Mouse (Mus musculus) stomach, postnatal 0 days (tissue): ENCODE results near the gene Arid5b. TPM values are rescaled to one million over a fixed set of nuclear protein-coding genes. Genes with fewer than 3 reads are reported as not detected.
A peak's percentile ranks its signal among the peaks of the same experiment; 100 is the strongest.
"Not testable (repeated sequence)": the region's sequence is repeated elsewhere in the genome, so short reads cannot be mapped to it uniquely, and the experiment has no call there.

Experiments
- ATAC-seq: fragments of 200-750 bp; cut with Nextera tagmentation; 2 replicates; pipeline ENCODE4 v1.8.0; 2017; ENCODE audit not compliant: low FRiP score, low TSS enrichment
- DNase-seq: peaks from one replicate; pipeline ENCODE4 v3.0.0-alpha.2; 2016; ENCODE audit warnings: low spot score
- H3K27ac ChIP-seq: fragments of 300-500 bp; sonication (generic); replicated peaks from 2 replicates; pipeline ENCODE4 v1.5.1; 2014; ENCODE audit warnings: mild to moderate bottlenecking, control low read depth
- H3K27me3 ChIP-seq: fragments of 300-500 bp; sonication (generic); 2 replicates; pipeline ENCODE4 v1.6.1; 2014; ENCODE audit warnings: low read length; ENCODE audit not compliant: control insufficient read depth, insufficient read depth
- H3K36me3 ChIP-seq: fragments of 300-500 bp; sonication (generic); 2 replicates; pipeline ENCODE4 v1.6.1; 2014; ENCODE audit warnings: low read length, mixed read lengths; ENCODE audit not compliant: control insufficient read depth, insufficient read depth
- H3K4me1 ChIP-seq: fragments of 300-500 bp; sonication (generic); replicated peaks from 2 replicates; pipeline ENCODE4 v1.6.1; 2014; ENCODE audit warnings: antibody characterized with exemption; ENCODE audit not compliant: control insufficient read depth, insufficient read depth
- H3K4me2 ChIP-seq: fragments of 300-500 bp; sonication (generic); replicated peaks from 2 replicates; pipeline ENCODE4 v1.6.1; 2014; ENCODE audit warnings: low read depth, mild to moderate bottlenecking, control low read depth, moderate library complexity
- H3K4me3 ChIP-seq: fragments of 300-500 bp; sonication (generic); 2 replicates; pipeline ENCODE4 v1.5.1; 2014; ENCODE audit warnings: low read depth, low read length, control low read depth
- H3K9ac ChIP-seq: fragments of 300-500 bp; sonication (generic); 2 replicates; pipeline ENCODE4 v1.6.1; 2014; ENCODE audit warnings: mild to moderate bottlenecking, low read length, control low read depth, mixed read lengths
- H3K9me3 ChIP-seq: fragments of 300-500 bp; sonication (generic); 2 replicates; pipeline ENCODE4 v1.6.1; 2016; ENCODE audit warnings: low read length; ENCODE audit not compliant: control insufficient read depth
- CTCF ChIP-seq: IDR thresholded peaks from 2 replicates; pipeline ENCODE4 v1.5.1; 2016; ENCODE audit warnings: antibody characterized with exemption, low read depth, mild to moderate bottlenecking, moderate library complexity
- EP300 ChIP-seq: optimal IDR thresholded peaks from 2 replicates; pipeline ENCODE3; 2016; ENCODE audit warnings: antibody characterized with exemption
- WGBS: fragments of 180-500 bp; shearing (Covaris S2); extraction: QIAGEN DNeasy Blood & Tissue Kit; methylation state at CpG from one replicate; pipeline ENCODE4 v1.1.7; 2014; 5-methylcytosine and 5-hydroxymethylcytosine counted together
- polyA plus RNA-seq: library from polyadenylated mRNA; unstranded; fragments of >200 nt; fragmentation: Nextera tagmentation; extraction: Ambion mirVana; gene quantifications from 2 replicates; pipeline ENCODE4 v1.2.1, GENCODE M21; 2015

The Arid5b gene
- polyA plus RNA-seq, 1 experiment from 2014 or later, result 18.3 TPM

DNA sequence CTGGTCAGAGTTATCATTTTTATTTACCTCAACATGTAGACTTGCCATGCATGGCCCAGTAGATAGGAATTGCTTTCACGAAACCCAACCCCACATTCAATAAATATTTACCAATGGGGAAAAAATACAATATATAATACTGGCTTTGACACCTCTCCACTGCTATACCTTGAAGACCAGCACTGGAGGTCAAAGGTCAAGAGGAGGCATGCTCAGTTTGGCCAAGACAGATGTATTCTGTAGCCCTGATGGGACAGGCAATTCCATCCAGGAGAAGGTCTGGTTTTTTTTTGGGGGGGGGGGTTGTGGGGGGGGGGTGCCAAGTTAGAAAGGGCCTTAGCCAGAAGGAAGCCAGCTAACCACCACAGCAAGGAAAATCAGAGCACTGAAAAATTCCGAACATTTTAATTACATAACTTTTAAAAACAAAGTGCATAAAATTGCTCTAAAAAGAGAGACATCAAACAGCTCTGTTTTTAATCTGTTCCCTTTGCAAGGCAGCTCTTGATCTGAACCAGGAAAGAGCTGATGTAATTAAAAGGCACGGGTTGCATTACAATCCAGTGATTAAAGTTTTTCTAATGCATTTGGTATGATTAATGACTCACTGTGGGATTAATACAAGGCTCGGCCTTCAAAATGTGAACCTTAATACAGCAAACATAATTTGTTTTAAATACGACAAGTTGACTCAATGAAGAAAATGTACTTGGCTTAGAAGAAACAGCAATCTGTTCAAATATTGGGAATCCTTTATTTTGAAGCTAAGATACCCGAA, 175.3 kb downstream of the Arid5b start:
- H3K4me1 ChIP-seq, result peaks cover 9% of the 10 kb centered on the region
- WGBS, result 21% methylated on average over 6 of the region's 6 CpGs
- peaks cover 5% of the 10 kb centered on the region for H3K36me3 ChIP-seq
- no peaks in the 10 kb centered on the region for H3K27me3 ChIP-seq
- H3K9me3 ChIP-seq, result no peaks in the 10 kb centered on the region
- no peak overlapping the region for H3K4me2 ChIP-seq
- ATAC-seq, result peak; percentile 68
- H3K9ac ChIP-seq, result no peak overlapping the region
- H3K27ac ChIP-seq, result peak overlapping the region; percentile 89
- no peak for TF ChIP-seq CTCF
- TF ChIP-seq EP300, result no peak
- no peak overlapping the region for H3K4me3 ChIP-seq
- no peak for DNase-seq

GRCm38 (mm10) chr10:68102566-68102965, 176.0 kb downstream of the Arid5b start:
- H3K4me2 ChIP-seq, result no peak overlapping the region
- WGBS, result 86% methylated on average over 6 of the region's 6 CpGs
- H3K27me3 ChIP-seq, result no peaks in the 10 kb centered on the region
- no peaks in the 10 kb centered on the region for H3K9me3 ChIP-seq
- H3K27ac ChIP-seq, result no peak overlapping the region; the same call in 1 of the 2 replicates
- H3K36me3 ChIP-seq, result peaks cover 10% of the 10 kb centered on the region
- peaks cover 9% of the 10 kb centered on the region for H3K4me1 ChIP-seq
- no peak overlapping the region for H3K9ac ChIP-seq
- ATAC-seq (no peak), DNase-seq (no peak)
- no peak for TF ChIP-seq EP300
- TF ChIP-seq CTCF, result no peak
- H3K4me3 ChIP-seq, result no peak overlapping the region

- ATAC-seq (no peak), DNase-seq (no peak)
- Histone ChIP-seq H3K9ac (no peak overlapping the region), H3K4me1 (peaks cover 9% of the 10 kb centered on the region), H3K4me2 (no peak overlapping the region), H3K36me3 (peaks cover 23% of the 10 kb centered on the region), H3K4me3 (no peak overlapping the region), H3K9me3 (no peaks in the 10 kb centered on the region), H3K27ac (no peak overlapping the region), H3K27me3 (no peaks in the 10 kb centered on the region)
- WGBS, result 53% methylated on average over 4 of the region's 4 CpGs
- TF ChIP-seq CTCF (no peak), EP300 (no peak)
Measured at GRCm38 (mm10) chr10:68101251-68101650, 177.3 kb downstream of the Arid5b start.

- Histone ChIP-seq H3K9me3 (no peaks in the 10 kb centered on the region), H3K36me3 (peaks cover 26% of the 10 kb centered on the region), H3K4me1 (peaks cover 6% of the 10 kb centered on the region), H3K27me3 (no peaks in the 10 kb centered on the region), H3K4me3 (no peak overlapping the region), H3K4me2 (no peak overlapping the region), H3K9ac (no peak overlapping the region), H3K27ac (no peak overlapping the region)
- TF ChIP-seq CTCF (no peak), EP300 (no peak)
- no peak for DNase-seq
- no peak for ATAC-seq
- WGBS, result 69% methylated on average over 8 of the region's 8 CpGs
Measured at GRCm38 (mm10) chr10:68100506-68100905, 178.0 kb downstream of the Arid5b start.

DNA sequence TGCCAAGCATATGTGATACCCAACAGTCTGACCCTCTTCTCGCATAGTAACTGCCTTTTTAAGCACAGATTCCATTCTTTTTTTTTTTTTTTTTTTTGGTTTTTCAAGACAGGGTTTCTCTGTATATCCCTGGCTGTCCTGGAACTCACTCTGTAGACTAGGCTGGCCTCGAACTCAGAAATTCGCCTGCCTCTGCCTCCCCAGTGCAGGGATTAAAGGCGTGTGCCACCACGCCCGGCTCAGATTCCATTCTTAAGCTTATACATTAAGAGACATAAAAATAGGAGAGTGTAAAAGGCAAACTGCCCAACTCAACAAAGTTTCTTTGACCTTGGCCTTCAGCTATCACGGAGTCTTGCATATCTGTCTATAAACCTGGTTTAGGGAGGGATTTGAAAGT, 178.7 kb downstream of the Arid5b start:
- ATAC-seq, H3K4me2 ChIP-seq, H3K4me1 ChIP-seq, H3K9ac ChIP-seq, H3K27me3 ChIP-seq, H3K4me3 ChIP-seq, DNase-seq, H3K9me3 ChIP-seq, H3K27ac ChIP-seq: not testable (repeated sequence)
- peaks cover 29% of the 10 kb centered on the region for H3K36me3 ChIP-seq
- WGBS, result 90% methylated on average over 7 of the region's 7 CpGs

DNA sequence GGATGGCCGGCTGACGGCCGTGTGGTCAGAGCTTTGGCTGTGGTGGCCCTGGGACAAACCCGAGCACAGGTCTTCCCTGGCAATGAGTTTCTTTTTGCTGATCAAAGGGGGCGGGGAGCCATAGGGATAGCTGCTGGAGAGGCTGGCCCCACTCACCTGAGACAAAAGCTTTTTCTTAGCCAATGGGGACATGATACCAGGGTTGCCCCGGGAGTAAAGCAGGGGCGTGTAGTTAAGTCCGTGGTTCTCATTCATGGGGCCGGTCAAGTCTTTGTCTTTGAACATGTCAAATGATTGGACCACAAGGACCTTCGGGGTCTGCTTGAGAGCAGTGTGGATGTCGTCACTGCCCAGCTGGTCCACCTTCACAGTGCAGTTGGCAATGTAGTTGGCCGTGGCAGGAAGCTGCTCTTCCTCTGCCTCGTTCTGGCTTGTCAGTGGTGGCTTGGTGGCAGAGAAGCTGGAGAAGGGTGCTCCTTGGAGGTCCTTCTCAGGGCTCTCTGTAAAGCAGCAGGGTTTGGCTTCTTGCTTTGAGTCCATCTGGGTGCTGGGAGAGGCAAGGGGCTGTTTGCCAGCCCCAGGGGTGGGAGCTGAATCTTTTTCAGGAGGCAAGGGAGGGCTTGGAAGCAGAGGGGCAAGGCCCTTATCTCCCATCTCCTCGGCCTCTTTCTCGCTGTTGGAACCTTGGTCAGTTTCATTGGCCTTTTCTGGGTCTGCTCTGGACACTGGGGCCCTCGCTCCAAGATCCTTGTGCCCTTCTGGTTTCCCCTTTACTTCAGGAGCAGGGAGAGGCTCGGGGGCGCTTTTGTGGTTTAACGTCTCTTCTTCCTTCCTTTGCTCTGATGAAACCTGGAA, 180.5 kb downstream of the Arid5b start:
- Histone ChIP-seq H3K4me2 (no peak overlapping the region), H3K4me3 (no peak overlapping the region), H3K27me3 (no peaks in the 10 kb centered on the region), H3K9ac (no peak overlapping the region), H3K9me3 (no peaks in the 10 kb centered on the region), H3K36me3 (peaks cover 29% of the 10 kb centered on the region), H3K4me1 (no peaks in the 10 kb centered on the region), H3K27ac (no peak overlapping the region)
- DNase-seq (no peak), ATAC-seq (no peak)
- TF ChIP-seq CTCF (no peak), EP300 (no peak)
- 93% methylated on average over 19 of the region's 19 CpGs for WGBS
